Mouse (Mus musculus): ENCODE results near the gene Mcam. TPM values are rescaled to one million over a fixed set of nuclear protein-coding genes. Genes with fewer than 3 reads are reported as not detected.

The Mcam gene
- polyA plus RNA-seq (2011; ENCODE audit: insufficient read length, low read depth, missing spikeins) = 66.4 and 124 TPM in 2 replicates

DNA sequence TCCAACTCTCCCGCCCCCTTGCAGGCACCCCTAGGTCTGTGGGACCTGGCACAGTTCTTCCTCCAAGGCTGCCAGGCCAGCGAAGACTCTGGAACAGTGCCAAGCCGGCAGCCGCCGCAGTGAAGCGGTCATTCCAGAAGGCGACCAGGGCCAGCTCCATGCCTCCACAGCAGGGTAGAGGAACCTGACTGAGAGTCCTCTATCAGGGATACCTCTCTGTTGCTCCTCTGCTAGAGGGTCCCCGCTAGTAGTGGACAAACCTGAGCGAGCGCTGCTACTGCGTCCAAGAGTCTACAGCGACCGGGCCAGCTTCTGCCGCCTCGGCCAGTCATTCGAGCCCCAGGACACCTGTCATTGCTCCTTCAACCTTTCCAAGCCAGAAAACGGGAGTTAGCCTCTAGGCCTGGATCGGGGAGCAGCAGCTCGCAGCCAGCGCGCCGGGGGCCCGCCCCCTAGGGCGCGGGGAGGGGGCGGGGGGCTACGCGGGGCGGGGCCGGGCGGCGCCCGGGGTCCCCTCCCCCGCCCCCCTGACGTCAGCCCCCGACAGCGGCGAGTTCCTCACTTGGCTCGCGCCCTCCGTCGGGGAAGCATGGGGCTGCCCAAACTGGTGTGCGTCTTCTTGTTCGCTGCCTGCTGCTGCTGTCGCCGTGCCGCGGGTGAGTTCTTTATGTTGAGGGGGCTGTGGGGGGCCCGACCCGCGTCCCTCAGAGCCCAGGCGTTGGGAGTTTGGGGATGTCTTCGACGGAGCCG, at the start of gene Mcam:
TSS of gene Mcam (plus strand) at position 369 of the 750 bp plus-strand sequence.
- Histone ChIP-seq H3K4me1 (ENCODE audit: control insufficient read depth, insufficient read depth, low read length) (peaks cover 6% of the 10 kb centered on the region; the same call in 1 of the 2 replicates), H3K27ac (ENCODE audit: insufficient read depth, low read length) (peak within 1 kb of the TSS; percentile 60; the same call in 1 of the 2 replicates), H3K4me3 (ENCODE audit: insufficient read depth, low read length) (peak within 1 kb of the TSS; percentile 85)
- TF ChIP-seq CTCF (IDR thresholded peaks at IDR 0.05; ENCODE audit: borderline replicate concordance, insufficient read depth, low read length) (no peak), POLR2A (IDR thresholded peaks at IDR 0.05; ENCODE audit: low read depth, low read length) (peak; percentile 91)

DNA sequence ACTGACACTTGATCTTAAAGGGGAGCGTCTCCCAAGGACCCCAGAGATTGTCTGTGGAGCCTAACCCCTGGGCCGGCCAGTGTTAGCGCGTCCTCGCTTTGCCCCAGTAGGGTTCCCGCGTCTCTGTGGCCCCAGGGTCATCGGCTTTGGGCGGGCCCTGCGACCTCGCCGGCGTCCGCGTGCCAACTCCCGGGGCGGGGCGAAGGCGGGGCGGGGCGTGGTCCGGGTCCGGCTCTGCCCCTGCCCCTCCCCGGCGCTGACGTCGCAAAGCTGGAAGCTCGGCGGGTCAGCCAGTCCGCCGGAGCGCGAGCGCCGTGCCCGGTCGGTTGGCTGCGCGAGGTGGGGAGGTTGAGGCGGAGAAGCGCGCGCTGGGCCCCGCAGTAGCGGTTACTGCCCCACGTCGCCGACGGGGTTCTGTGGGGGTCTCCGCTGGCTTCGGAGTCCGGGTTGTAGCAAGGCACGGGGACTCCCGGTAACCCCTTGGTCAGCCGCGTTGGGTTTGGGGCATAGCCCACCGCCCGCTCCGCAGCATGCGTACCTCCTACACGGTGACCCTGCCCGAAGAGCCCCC, 49.5 kb upstream of the Mcam start:
- TF ChIP-seq CTCF (IDR thresholded peaks at IDR 0.05; ENCODE audit: borderline replicate concordance, insufficient read depth, low read length) = no peak
- TF ChIP-seq POLR2A (IDR thresholded peaks at IDR 0.05; ENCODE audit: low read depth, low read length) = peak; percentile 85
- H3K4me1 ChIP-seq (ENCODE audit: control insufficient read depth, insufficient read depth, low read length) = peaks cover 8% of the 10 kb centered on the region
- H3K27ac ChIP-seq (ENCODE audit: insufficient read depth, low read length) = no peak overlapping the region
- H3K4me3 ChIP-seq (ENCODE audit: insufficient read depth, low read length) = peak overlapping the region; percentile 46

DNA sequence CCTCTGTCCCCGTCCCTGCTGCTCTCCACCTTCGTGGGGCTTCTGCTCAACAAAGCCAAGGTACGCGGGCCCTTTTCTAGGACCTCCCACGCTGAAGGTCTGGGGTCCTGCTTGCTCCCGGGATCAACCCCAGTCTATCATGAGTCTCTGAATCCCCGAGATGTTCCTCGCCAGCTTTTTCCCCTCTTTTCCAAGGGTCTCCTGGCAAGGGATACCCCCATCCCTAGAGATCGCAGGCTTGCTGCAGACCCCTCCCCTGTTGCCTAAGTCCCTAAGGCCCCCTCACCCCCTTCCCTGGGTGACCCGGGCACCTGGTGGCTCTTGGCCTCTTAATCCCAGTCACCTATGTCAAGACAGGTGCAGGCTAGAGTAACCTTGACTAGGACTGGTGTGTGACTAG, 49.0 kb upstream of the Mcam start:
- TF ChIP-seq CTCF (IDR thresholded peaks at IDR 0.05; ENCODE audit: borderline replicate concordance, insufficient read depth, low read length) = no peak
- peak overlapping the region; percentile 46 for H3K4me3 ChIP-seq (ENCODE audit: insufficient read depth, low read length)
- no peak overlapping the region for H3K27ac ChIP-seq (ENCODE audit: insufficient read depth, low read length)
- peaks cover 8% of the 10 kb centered on the region for H3K4me1 ChIP-seq (ENCODE audit: control insufficient read depth, insufficient read depth, low read length)

DNA sequence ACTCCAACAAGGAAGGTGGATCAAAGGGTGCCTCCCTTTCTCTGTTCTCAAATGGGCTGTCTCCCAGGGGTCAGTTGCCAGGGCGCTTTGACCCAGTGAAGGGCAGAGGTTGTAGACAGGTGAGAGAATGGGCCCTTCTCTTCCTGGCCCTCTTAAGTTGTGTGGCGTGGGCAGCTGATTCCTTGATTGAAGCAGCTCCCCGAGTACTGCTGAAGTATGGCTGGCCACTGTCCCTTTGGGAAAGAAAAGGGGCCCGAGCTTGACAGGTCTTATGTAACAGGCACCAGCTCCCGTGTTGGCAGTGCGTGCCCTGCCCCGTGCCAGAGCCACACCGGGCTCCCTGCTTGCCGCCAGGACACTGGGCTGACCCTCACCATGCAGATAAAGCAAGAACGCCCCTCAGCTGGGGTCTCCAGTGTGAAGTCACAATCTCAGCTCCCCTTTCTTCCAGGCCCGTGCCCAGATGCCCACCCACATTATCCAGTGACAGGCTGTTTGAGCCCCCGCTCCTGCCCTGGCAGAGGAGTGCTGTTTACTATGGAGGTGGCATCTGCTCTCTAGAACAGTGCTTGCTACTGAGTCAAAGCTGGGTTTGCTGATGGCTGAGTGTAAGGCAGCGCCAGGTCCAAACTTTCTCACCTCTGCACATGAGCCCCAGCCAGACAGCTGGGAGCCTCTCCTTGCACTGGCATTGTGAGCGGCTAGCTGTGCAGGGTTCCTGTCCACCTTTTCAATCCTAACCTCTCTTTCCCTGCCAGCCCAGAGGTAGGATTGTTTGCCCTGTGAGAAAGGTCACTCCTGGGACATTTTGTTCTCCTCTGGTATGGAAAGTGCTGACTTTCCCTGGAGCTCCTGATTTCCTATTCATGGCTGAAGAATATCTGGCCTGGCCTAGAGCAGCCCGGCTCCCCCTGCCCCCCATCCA, 48.3 kb upstream of the Mcam start:
- no peak overlapping the region for H3K27ac ChIP-seq (ENCODE audit: insufficient read depth, low read length)
- TF ChIP-seq CTCF (IDR thresholded peaks at IDR 0.05; ENCODE audit: borderline replicate concordance, insufficient read depth, low read length) (no peak), POLR2A (IDR thresholded peaks at IDR 0.05; ENCODE audit: low read depth, low read length) (no peak)
- H3K4me1 ChIP-seq (ENCODE audit: control insufficient read depth, insufficient read depth, low read length) = peaks cover 8% of the 10 kb centered on the region
- no peak overlapping the region for H3K4me3 ChIP-seq (ENCODE audit: insufficient read depth, low read length)

DNA sequence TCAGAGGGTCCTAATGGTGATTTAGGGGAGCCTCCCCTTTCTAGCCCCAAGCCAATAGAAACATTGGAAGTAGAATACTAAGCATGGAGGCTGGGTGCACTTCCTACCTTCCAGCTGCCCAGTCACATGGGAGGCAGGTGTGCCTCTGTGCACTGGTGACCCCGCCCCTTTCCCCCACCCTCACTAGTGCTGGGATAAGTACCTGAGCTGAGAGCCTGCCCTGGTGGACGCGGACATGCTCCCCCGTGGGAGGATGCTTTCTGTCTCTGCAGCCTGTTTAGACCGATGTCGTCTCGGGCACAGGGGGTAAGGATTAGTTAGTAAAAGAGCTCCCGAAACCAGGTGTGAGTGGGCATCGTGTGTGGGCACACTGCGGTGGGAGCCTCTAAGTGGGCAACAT, 47.3 kb upstream of the Mcam start:
- Histone ChIP-seq H3K4me3 (ENCODE audit: insufficient read depth, low read length) (no peak overlapping the region), H3K4me1 (ENCODE audit: control insufficient read depth, insufficient read depth, low read length) (peaks cover 8% of the 10 kb centered on the region), H3K27ac (ENCODE audit: insufficient read depth, low read length) (no peak overlapping the region)
- TF ChIP-seq POLR2A (IDR thresholded peaks at IDR 0.05; ENCODE audit: low read depth, low read length) (no peak), CTCF (IDR thresholded peaks at IDR 0.05; ENCODE audit: borderline replicate concordance, insufficient read depth, low read length) (no peak)

DNA sequence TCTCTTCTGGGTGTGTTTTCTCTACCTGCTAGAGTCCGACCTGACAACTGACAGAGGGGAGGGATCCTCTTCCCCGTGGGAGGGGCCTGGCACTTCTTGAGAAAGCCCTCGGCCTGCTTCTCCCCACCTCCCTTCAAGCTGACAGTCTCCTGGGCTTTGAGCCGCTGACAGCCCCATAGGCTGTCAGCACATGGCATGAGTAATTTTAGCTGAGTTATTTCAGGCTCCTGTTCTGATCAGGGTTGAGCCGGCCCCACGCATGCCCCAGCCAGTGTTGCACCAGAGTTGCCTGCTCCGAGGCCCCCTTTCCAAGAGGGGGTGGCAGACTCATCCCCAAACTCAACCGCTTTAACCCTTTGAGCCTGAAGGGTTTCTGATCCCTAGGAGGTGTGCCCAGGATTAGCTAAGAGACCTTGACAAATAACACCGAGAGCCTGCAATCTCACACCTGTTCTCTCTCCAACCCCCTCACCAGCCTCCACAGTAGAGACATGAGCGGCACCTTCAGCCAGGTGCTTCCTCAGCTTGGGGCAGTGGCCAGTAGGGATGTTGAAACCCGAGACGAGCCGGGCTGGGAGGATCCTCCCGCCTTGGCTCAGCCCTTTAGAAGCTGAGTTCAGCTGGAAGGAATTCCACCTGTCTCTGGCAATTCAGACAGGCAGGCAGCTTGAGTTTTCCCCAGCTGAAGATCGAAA, 46.4 kb upstream of the Mcam start:
- no peak for TF ChIP-seq POLR2A (IDR thresholded peaks at IDR 0.05; ENCODE audit: low read depth, low read length)
- TF ChIP-seq CTCF (IDR thresholded peaks at IDR 0.05; ENCODE audit: borderline replicate concordance, insufficient read depth, low read length) = no peak
- H3K4me3 ChIP-seq (ENCODE audit: insufficient read depth, low read length) = no peak overlapping the region
- H3K27ac ChIP-seq (ENCODE audit: insufficient read depth, low read length) = no peak overlapping the region
- H3K4me1 ChIP-seq (ENCODE audit: control insufficient read depth, insufficient read depth, low read length) = peaks cover 8% of the 10 kb centered on the region

DNA sequence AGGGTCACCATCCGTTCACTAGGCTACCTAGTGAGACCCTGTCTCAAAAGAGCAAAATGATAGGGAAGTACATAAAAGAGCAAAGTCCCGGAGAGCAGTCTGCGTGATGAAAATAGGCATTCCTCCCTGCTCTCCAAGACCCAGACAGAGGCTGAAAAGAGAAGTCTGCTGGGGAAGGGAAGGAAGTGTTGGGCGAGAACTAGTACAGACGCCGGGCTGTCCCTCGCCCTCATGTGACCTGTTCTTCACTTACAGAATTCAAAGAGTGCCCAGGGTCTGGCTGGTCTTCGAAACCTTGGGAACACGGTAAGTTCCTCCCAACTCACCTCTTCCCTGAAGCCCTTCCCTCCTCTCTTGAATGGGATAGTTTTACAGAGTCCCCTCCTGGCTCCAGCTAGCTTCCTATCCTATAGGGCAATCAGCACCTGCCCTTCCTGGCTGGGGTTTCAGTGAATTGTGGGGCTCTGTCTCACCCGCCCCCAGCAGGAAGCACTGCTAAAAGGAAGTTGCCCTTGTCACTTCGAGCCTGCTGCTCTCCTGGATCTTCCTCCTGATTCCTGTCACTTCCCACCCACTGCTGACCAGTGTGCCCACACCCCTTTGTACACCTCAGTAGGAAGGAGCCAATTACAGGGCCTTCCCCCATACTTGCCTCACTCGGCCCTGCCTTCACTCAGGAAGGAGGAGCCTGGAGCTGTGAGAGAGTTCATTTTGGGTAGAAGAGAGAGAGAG, 45.2 kb upstream of the Mcam start:
- Histone ChIP-seq H3K4me3 (ENCODE audit: insufficient read depth, low read length) (no peak overlapping the region), H3K4me1 (ENCODE audit: control insufficient read depth, insufficient read depth, low read length) (0 out of 2 replicates have a peak, but pooled peaks cover 3% of the 10 kb centered on the region), H3K27ac (ENCODE audit: insufficient read depth, low read length) (no peak overlapping the region)
- no peak for TF ChIP-seq CTCF (IDR thresholded peaks at IDR 0.05; ENCODE audit: borderline replicate concordance, insufficient read depth, low read length)

DNA sequence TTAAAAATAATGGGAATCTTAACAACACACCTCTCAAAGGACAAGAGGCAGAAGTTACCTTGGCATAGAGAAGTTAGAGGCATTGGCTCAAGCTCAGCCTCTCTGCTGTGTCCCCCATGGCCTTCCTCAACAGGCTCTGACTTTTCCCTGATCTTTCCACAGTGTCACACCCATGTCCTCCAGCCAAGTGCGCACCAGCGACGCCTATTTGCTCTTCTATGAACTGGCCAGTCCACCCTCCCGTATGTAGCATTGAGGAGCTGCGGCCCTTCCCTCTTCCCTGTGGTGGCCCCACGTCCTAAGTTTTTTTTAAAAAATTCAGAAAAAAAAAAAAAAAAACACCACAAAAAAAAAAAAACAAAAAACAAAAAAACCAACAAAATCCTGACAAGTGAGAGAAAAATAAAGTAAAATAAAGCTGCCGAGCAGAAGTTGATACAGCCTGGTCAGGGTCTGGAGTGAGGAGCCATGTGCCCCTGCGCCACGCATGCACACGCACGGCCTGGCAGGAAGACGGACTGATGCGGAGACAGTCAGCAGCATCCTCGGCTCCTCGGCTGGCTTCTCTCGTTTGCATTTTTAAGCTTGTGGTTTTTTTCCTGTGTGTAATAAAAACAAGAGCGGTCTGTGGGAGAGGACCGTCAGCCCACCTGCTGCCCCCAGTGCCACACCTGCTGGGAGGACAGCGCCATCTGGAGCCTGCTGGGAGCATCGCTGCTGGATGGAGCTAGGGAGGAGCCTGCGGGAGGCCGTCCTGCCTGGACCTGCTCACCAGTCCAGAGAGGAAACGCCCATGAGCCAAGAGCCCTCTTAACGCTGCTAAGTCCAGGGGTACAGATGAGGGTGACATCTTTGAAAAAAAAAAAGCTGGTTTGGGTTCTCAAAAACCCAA, 40.4 kb upstream of the Mcam start:
- Histone ChIP-seq H3K4me3 (ENCODE audit: insufficient read depth, low read length) (no peak overlapping the region), H3K4me1 (ENCODE audit: control insufficient read depth, insufficient read depth, low read length) (no peaks in the 10 kb centered on the region), H3K27ac (ENCODE audit: insufficient read depth, low read length) (no peak overlapping the region)
- TF ChIP-seq POLR2A (IDR thresholded peaks at IDR 0.05; ENCODE audit: low read depth, low read length) (no peak), CTCF (IDR thresholded peaks at IDR 0.05; ENCODE audit: borderline replicate concordance, insufficient read depth, low read length) (peak; percentile 84)

Data from embryonic fibroblast, embryonic 13.5 days (primary cell).